Mouse (Mus musculus) left cerebral cortex, adult 8-10 months (tissue): ENCODE measurements around the gene Cox6b1. TPM values are rescaled to one million over a fixed set of nuclear protein-coding genes. Genes with fewer than 3 reads are reported as not detected.

ENCODE experiments used
- DNase-seq, 2 experiments: peaks; one replicate each; pipeline ENCODE4 v3.0.0; 2022; ENCODE audit warnings: low spot score in 2 of 2
- total RNA-seq, 4 experiments: library from RNA; stranded (reverse); gene quantifications; 2 replicates each; pipeline ENCODE4 v1.2.4; 2022

The Cox6b1 gene
- 100 to 1,000 TPM; 641 to 753 (median 694) TPM for total RNA-seq

DNA sequence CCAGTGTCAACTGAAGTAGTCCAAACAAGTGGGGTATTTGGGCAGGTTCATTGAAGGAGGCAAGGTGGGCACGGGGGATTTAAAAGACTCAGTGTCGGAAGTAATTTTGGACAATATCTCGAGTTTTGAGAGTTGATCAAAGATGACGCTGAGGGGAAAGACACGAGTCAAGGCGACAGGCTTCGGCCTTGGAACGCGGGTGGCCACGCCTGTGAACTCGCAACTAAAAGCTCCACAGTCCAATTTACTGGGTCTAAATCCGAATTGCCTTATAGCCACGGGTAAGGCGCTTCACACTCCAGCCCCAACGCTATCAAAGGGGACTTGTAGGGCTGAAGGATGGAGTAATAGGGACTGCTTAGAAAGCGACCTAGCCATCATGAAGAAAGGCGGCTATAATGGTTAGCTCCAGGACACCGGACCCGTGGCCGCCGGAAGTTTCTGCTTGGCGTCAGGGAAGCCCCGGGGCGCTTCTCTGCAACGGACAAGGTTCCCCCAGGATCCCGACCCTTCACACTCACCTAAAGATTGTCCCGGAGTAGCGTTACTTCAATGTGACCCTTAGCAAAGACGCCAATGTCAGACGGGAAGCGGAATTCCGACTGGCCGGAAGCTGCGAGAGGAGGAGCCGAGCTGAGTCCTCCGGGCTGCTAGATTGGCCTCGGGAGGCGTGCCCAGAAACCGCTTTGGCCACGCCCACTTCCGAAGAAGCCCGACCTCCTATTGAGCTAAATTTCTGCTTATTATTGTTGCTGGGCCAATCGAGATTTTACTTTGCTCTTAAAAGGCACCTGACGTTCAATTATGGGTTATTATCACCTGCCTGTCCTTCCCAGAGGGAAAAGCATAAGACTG lies at the start of gene Cox6b1:
Gene Cox6b1 (minus strand): TSS at position 622 of the 855 bp plus-strand sequence.
- DNase-seq, result peak; percentile 54 to 81

- DNase-seq, result no peak
These were observed 45.5 kb upstream of the Cox6b1 start, which contains the start of gene Pmis2 for GRCm38 (mm10) chr7:30671480-30671879. Gene Pmis2, minus strand, starts transcription at chr7:30671605.

GRCm38 (mm10) chr7:30669229-30669628 lies 43.3 kb upstream of the Cox6b1 start:
- no peak for DNase-seq

- no peak for DNase-seq
These were observed 39.4 kb upstream of the Cox6b1 start for GRCm38 (mm10) chr7:30665321-30665720.

DNA sequence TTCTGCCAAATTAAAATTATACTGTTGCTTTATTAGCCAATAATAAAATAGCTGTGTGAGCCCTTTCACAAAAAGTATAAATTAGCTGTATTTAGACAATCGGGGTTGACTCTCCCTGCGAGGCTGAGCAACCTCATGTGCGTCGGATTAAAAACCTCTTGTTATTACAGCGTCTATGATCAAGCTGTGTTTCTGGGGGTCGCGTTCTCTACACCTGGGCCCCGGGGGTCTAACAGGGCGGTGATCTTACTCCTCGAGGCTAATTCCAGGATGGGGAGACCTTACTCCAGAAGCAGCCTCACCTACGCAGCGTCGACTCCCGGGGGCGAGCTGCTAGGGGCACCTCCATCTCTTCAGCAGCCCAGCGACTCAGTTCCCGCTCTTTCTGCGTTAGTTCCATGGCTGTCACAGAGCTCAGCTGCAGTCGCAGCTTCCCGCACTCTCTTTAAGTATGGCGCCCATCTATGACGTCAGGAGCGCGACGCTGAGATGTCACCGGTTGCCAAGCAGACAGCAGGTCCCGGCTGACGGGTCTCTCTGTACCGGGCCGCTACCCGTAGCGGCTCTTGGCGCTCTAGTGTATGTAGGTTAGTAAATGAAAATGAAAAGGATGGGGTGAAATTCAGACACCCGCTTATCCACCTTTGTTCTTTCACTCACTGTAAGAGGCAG lies 38.7 kb upstream of the Cox6b1 start, which contains the start of gene Haus5:
Gene Haus5 (minus strand): TSS at position 466 of the 672 bp plus-strand sequence.
- DNase-seq, result peak; percentile 78 to 90

GRCm38 (mm10) chr7:30649591-30650540 lies 23.9 kb upstream of the Cox6b1 start, which contains the start of gene Rbm42:
Gene Rbm42, minus strand, starts transcription at chr7:30650317.
- peak; percentile 94 to 99 for DNase-seq

- DNase-seq, result no peak
These were observed 13.1 kb upstream of the Cox6b1 start for GRCm38 (mm10) chr7:30639083-30639482.

DNA sequence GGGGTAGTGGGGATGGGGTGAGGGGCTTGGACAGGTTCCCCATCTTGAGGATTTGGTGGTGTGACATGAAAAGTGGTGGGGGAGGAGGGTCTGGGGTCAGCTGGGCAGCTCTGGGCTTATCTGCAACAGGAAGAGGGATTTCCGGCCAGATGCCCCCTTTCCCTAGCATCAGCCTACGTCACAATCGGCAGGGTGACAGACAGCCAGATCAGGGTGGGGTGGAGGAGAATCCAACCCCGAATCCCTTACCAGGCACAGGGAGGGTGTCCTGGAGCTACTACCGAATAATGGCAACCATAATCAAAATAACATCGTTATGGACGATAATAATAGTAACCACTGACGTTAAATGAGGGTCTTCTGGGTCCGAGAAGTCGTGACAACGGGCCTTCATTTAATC lies 10.4 kb upstream of the Cox6b1 start:
- DNase-seq, result no peak

- DNase-seq, result no peak
These were observed 9.8 kb upstream of the Cox6b1 start, which contains the start of gene Etv2 for GRCm38 (mm10) chr7:30635752-30636151. Gene Etv2, minus strand, starts transcription at chr7:30635852.

- no peak for DNase-seq
These were observed 8.7 kb upstream of the Cox6b1 start for GRCm38 (mm10) chr7:30634621-30635020.

- DNase-seq, result no peak
These were observed 7.9 kb upstream of the Cox6b1 start for GRCm38 (mm10) chr7:30633762-30634412.

GRCm38 (mm10) chr7:30629013-30629412 lies 3.1 kb upstream of the Cox6b1 start:
- DNase-seq, result no peak

DNA sequence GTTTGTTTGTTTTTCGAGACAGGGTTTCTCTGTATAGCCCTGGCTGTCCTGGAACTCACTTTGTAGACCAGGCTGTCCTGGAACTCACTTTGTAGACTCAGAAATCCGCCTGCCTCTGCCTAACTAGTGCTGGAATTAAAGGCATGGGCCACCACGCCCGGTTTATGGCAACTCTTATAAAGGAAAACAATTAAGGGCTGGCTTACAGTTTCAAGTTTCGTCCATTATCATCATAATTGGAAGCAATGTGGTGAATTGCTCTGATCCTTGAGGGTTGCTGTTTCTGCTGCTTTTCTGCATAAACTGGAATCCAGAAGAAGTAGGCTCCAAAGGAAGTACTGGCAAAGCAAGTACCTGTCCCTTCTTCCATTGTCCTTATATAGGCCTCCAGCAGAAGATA lies 696 bp upstream of the Cox6b1 start:
- no peak for DNase-seq

DNA sequence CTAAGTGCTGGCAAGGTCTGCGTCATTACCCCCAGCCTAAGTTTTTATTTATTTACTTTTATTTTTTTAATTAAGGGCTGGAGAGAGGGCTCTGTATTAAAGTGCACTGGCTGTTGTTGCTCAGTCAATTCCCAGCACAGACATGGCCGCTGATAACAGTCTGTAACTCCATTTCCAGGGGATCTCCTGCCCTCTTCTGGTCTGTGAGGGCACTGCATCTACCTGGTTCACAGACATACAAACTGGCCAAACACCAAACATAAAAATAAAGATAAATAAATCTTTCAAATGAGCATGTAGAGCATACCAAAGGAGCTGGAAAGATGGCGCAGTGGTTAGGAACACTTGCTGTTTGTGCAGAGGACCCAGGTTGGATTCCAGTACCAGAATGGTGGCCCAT lies 6.7 kb downstream of the Cox6b1 start:
- DNase-seq, result no peak

DNA sequence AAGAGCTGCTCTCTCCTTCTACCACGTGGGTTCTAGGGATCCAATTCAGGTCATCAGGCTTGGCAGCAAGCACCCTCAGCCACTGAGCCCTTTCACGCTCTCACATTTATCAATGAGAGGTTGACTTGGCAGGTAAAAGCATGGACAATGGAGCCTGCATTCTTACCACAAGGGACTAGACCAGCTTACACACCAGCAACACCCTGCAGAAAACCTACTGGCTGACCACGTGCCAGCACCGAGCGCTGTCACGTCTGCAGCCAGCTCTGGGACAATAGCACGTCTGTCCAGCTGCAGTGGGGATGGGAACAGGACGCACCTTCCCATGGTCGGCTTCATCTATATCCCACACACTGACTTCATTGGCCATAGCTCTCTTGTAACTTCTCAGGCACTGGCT lies 7.3 kb downstream of the Cox6b1 start:
- DNase-seq, result no peak

GRCm38 (mm10) chr7:30615049-30615760 lies 10.7 kb downstream of the Cox6b1 start:
- DNase-seq, result no peak

GRCm38 (mm10) chr7:30614454-30614853 lies 11.5 kb downstream of the Cox6b1 start:
- DNase-seq, result no peak

DNA sequence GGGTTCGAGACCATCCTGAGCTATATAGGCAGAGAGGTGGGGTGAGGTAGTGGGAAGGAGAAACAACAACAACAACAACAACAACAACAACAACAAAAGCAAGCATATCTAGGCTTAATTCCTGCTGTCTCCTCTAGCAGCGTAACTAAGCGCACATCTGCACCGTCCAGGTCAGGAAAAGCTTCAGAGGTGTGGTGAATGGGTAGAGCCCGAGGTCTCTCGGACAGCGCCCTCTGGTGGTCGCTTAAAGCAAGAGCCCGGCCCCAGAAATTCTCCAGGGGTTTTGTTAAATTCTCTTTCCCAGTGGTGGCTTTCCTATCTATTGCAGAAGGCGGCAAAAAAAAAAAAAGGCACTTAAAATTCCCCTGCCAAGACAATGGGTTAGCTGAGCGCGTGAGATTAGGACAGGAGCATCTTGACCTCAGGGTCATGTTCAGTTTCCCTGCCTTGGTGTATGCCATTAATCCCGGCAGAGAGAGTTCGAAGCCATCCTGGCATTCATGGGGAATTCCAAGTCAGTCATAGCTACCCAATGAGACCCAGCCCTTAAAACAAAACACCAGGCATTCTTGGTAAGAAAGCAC lies 12.3 kb downstream of the Cox6b1 start:
- no peak for DNase-seq

DNA sequence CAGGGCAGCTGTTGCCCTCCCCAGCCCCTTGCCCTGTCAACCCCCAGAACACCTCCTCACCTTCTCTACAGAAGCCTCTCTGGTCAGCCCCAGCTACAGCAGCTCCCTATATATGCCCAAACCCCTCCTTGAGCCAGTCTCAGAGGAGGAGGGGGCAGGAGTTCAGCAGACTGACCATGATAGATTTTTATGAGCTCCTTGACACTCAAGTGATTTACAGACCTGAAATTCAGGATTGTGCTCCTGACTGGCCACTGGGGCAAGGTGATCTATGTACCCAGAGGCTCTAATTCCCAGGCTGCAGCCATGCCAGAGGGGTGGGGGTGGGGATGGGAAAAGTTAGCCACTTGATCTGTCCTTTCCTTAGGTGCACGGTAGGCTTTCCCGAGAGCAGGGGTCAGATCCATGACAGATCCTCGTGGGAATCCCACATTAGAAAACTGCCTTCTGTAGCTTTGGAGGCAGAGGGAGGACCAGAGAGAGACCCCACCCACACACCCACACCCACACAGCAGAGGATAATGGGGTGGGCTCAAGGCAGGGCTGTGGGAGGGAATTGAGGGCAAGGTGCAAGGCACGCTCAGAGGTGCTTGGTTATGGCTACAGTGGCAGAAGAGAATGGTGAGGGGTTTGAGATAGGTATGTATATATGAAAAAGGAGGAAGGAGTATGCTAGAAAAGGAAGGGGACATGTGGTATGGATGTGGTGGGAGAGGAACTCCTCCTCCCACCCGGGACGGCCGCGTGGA lies 13.1 kb downstream of the Cox6b1 start, which contains the start of gene Upk1a:
Gene Upk1a (minus strand): TSS at position 194 of the 749 bp plus-strand sequence.
- DNase-seq, result no peak
